Mouse (Mus musculus) retina, embryonic 14.5 days (tissue): ENCODE results near the gene Gramd1b.

Experiments
- DNase-seq: peaks from one replicate; pipeline ENCODE4 v3.0.0-alpha.2; 2015; ENCODE audit warnings: low spot score

Gramd1b gene

DNA sequence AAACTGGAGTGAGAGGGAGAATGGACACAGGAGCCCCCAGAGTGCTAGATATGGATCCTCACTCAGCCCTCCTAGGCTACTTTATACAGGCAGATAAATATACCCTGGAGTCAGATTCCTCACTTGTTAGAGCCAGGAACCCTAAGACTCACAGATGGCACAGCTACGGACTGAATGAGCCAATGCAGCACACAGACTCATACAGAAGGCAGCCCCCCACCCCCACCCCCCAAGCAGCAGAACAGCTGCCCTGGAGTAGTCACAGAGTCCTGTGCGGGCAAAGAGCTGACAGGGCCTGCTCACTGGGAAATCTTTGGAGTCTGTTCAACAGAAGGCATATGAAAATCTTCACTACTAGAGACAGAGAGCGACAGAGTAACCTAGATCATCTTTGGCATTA, 223.9 kb downstream of the Gramd1b start:
- DNase-seq: no peak

DNA sequence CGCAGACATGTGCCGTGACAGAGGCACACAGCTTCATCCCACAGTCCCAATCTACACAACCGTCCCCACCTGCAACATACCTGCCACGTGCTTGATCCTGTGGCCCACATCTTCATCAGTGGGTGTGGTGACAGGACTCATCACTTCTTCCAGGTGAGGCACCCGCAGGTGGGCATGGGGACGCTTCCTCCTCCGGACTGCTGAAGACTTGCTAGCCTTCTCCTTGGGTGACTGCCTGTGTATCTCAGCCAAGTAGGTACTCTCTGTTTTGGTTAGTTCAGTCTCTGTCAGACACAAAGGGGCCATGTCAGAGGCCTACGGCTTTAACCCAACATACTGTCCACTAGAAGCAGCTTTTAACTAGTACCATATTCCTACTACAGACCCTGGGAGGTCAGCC, 226.9 kb downstream of the Gramd1b start:
- no peak for DNase-seq

DNA sequence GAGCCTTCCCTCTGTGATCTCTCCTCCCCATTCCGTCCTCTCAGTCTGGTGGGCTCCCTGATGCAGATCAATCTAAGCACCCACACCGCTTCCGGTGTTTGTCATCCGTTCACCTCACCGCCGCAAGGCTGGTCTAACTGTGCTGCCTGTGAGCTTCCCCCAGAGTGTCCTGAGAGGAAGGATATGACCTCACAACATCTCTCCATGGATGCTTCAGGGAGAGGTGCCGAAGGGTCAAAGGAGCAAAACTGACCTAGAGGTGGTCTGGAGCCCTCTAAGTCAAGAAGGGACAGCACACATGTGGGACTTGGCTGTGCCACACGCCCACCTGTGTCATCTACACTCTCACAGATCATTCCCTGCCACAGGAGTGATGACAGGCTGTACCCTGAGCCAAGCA, 228.8 kb downstream of the Gramd1b start:
- DNase-seq: no peak

DNA sequence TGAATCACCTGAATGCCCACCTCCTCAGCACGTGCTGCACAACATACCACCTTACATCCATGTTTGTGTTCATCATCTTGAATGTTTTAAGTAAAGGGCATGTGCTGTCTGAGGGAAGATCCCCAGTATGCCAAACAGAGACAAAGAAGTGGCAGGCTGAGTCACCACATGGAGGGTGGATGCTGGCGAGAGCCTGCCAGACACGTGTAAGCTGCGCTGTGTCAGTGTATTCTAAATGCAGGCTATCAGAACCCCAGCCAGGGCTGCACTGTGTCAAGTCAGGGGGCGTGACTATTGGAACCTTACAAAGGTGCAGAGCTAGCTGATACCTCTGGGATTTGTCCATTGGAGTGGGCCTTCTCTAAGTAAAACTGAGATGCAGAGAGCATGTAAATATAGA, 229.7 kb downstream of the Gramd1b start:
- DNase-seq: no peak

GRCm38 (mm10) chr9:40300018-40300989, 230.9 kb downstream of the Gramd1b start:
- DNase-seq: no peak

DNA sequence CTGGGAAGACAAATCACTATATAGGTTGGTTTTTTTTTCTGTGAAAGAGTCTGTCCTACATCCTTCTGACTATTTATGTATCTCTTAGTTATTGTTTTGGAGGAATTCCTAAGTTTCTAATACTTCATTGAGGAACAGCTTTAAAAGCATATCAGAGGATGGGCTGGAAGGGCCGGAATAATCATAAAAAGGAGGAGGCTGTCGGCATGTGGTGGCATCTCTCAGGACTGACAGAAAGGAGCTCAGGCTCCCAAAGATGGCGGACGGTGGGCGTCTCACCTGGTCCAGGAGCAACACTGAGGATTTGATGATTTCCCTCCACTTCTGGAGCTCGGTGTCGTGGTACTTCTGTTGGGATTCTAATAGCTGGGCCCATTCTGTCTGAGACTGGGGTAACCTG, 231.9 kb downstream of the Gramd1b start:
- no peak for DNase-seq

GRCm38 (mm10) chr9:40297969-40298368, 233.2 kb downstream of the Gramd1b start:
- DNase-seq: no peak

GRCm38 (mm10) chr9:40296251-40296650, 234.9 kb downstream of the Gramd1b start:
- no peak for DNase-seq

DNA sequence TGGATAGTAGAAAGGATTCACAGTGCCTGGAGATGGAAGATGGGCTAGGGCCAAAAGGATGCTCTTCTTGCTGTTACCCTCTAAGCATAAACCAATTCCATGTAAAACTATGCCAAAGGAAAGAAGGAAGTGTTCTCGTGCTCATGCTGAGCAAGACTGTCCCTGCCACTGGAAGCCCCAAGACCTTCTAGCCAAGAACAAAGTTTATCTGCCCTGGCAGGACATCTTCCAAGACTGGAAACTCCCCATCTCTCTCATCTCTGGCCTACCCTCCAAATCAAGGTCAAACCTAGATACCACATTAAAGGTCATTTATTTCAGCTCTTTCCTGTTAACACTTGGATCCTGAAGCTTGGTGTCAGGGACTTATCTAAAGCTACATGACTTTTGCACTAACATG, 236.3 kb downstream of the Gramd1b start:
- no peak for DNase-seq

DNA sequence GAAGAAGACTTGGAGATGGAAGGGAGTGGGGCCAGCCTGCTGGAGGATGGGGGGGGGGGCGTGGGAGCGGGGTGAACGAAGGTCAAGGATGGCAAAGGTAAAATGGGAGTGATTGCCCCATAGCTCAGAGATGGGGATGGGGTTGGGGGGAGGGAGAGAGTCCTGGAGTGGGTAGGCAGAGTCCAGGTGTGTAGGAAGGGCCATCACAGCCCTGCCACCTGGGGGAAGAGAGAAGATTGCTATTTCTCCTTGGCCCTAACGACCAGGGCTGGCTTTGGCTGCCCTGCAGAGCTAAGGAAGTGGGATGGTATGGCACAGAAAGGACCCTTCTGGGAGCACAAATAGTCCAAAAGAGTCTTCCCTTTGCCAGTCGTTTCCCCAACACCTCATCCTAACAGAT, 237.0 kb downstream of the Gramd1b start:
- DNase-seq: no peak

- DNase-seq: no peak
Observed at GRCm38 (mm10) chr9:40293740-40294139, 237.4 kb downstream of the Gramd1b start.

- DNase-seq: no peak
Observed at GRCm38 (mm10) chr9:40293286-40293685, 237.9 kb downstream of the Gramd1b start.

DNA sequence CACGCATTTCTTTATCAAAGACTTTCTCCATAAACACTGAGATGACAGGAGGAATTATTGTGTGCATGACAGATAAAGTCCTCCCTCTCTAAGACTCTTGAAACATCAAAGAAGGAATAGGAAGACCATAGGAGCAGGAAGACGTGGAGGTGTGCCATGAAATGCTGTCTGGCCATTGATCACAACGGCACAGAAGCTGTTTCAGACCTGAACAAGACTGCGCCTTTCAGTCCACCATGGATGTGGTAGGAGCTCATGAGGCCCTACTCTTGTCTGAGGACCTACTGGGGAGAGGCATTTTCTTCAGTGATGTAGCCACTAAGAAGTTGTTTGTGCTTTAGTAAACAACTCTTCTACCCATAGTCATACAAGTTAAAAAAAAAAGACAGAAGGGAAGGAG, 238.7 kb downstream of the Gramd1b start:
- no peak for DNase-seq

DNA sequence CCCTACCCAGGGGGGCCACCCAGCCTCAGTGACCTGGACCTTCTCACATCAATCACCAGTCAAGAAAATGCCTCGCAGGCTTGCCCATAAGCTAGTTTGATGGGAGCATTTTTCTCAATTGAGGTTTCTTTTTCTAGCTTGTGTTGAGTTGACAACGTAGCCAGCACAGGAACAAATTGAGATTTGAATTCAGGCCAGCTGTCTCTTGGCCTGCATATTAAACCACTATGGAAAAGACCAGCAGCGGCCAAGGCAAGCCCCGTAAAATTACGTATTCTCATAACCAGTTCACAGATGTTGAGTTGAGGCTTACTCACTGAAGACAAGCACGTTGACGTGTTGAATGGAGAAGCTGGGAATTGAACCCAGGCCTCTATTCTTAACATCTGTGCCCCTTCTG, 248.2 kb downstream of the Gramd1b start:
- DNase-seq: no peak

DNA sequence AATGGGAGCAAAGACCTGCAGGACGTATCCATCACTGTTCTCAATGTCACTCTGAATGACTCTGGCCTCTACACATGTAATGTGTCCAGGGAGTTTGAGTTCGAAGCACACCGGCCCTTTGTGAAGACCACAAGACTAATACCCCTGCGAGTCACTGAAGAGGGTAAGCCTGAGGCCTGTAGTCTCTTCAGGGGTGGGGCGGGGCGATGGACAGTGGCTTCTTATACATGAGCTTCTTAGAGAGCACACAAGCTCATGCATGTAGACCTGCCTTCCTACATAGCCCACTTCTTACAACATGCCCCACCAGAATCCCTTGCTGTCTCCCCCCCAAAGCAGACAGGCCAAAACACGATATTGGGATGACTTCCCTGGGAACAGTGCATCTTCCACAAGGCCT, 251.7 kb downstream of the Gramd1b start:
- DNase-seq: no peak

DNA sequence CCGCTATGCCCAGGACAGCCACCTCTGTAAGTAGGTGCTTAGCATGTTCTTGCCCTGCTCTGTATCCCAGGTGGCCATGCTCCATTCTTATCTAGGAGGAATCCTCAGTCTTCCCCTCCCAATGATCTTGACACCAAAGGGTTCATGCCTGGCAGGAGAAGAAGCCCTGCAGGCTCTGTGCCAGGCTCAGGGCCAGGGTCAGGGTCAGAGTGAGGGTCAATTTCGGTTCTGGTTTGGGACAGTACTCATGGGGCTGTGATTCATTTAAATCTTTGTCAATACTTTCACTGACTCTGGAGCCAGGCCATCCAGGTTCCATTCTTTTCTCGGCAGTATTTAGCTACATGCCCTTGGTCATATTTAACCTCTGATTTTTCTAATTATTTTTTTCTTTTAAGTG, 253.5 kb downstream of the Gramd1b start:
- DNase-seq: no peak

DNA sequence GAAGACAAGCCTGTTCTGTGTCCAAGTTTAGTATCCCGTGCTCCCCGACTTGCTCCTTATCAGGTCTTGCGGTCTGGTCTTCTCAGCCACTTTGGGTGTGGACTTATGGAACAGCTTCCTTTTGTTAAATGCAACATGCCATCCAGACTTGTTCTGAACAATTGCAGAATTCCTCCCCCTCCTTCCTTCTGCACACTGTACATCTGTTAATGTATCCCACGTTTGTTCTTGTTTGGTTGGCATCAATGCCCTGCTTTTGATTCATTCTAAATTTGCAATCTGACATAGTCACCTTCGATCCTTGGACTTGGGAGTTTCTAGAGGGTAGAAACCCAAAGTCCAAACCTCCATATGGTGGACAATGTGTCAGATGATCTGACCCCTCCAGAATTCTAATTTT, 255.3 kb downstream of the Gramd1b start:
- no peak for DNase-seq

DNA sequence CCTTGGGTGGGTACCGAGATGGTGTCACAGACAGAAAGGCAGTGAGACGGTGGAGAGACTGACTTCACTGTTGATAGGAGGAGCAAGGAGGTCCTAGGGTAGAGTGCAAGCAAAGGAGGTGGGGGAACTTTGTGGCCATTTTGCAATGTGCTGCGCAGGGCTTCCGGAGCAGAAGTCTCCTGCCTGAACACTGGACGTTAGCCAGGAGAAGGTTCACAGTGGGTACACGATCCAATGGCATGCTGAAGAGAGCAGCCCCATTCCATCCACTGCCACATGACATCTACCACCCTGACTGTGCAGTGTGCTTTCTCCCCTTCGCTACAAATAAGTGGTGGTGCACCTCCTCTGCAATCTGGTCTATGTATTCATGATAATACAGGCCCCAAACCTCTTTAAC, 258.4 kb downstream of the Gramd1b start:
- no peak for DNase-seq

GRCm38 (mm10) chr9:40271075-40271474, 260.1 kb downstream of the Gramd1b start:
- DNase-seq: no peak

- no peak for DNase-seq
Observed at GRCm38 (mm10) chr9:40269880-40270279, 261.3 kb downstream of the Gramd1b start.

GRCm38 (mm10) chr9:40269103-40269861, 261.9 kb downstream of the Gramd1b start, which contains the start of gene Scn3b:
Gene Scn3b (plus strand): TSS chr9:40269217.
- DNase-seq: peak; percentile 70

DNA sequence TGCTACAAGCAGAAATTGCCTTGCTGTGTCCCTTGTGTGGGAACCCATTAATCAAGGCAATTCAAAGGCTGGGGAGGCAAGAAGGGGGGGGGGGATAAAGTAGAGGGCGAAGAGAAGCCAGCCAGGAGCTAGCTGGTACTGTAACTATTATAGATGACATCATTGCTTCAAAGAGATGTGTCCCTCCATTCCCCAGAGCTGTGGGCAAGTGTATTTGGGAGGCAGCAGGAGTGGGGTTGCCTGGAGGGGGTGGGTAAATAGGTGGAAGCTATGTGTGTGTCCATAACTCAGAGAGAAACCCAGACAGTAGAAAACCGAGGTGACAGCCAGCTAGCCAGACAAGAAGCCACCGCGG, 262.5 kb downstream of the Gramd1b start:
- no peak for DNase-seq

GRCm38 (mm10) chr9:40268040-40268747, 263.0 kb downstream of the Gramd1b start:
- DNase-seq: peak; percentile 17
